Mouse (Mus musculus): Measurements from ENCODE around the gene Srgn. TPM values are rescaled to one million over a fixed set of nuclear protein-coding genes. Genes with fewer than 3 reads are reported as not detected.
A peak's percentile ranks its signal among the peaks of the same experiment; 100 is the strongest.

Srgn gene
- polyA plus RNA-seq, 1 experiment from 2014 or later: 4.6 TPM

- no peaks in the 10 kb centered on the region for H3K36me3 ChIP-seq (ENCODE audit: control insufficient read depth, insufficient read depth, low read length)
- WGBS: 68% methylated on average over 11 of the region's 11 CpGs
- H3K4me2 ChIP-seq (ENCODE audit: low read depth, low read length): no peak overlapping the region
- no peak overlapping the region for H3K9ac ChIP-seq (replicated peaks; ENCODE audit: low read depth, low read length)
- H3K9me3 ChIP-seq (ENCODE audit: control insufficient read depth, low read length): no peaks in the 10 kb centered on the region
- no peak overlapping the region for H3K4me3 ChIP-seq (ENCODE audit: low read depth, low read length)
- H3K27me3 ChIP-seq (ENCODE audit: control insufficient read depth, insufficient read depth, low read length): no peaks in the 10 kb centered on the region
- no peak overlapping the region for H3K27ac ChIP-seq (ENCODE audit: low read depth, low read length)
- no peak for ATAC-seq (ENCODE audit: low read depth)
- H3K4me1 ChIP-seq (ENCODE audit: control insufficient read depth, insufficient read depth, low read length): no peaks in the 10 kb centered on the region
These were observed 18.1 kb downstream of the Srgn start for GRCm38 (mm10) chr10:62509032-62509656.

- peak overlapping the region; percentile 43 for H3K4me2 ChIP-seq (ENCODE audit: low read depth, low read length)
- H3K4me1 ChIP-seq (ENCODE audit: control insufficient read depth, insufficient read depth, low read length): no peaks in the 10 kb centered on the region
- no peak for ATAC-seq (ENCODE audit: low read depth)
- no peaks in the 10 kb centered on the region for H3K36me3 ChIP-seq (ENCODE audit: control insufficient read depth, insufficient read depth, low read length)
- H3K4me3 ChIP-seq (ENCODE audit: low read depth, low read length): peak overlapping the region; percentile 13; the same call in 1 of the 2 replicates
- no peaks in the 10 kb centered on the region for H3K27me3 ChIP-seq (ENCODE audit: control insufficient read depth, insufficient read depth, low read length)
- 0 out of 2 replicates have a peak overlapping the region, but pooled peaks have one; percentile 23 for H3K27ac ChIP-seq (ENCODE audit: low read depth, low read length)
- H3K9ac ChIP-seq (replicated peaks; ENCODE audit: low read depth, low read length): no peak overlapping the region
- no peaks in the 10 kb centered on the region for H3K9me3 ChIP-seq (ENCODE audit: control insufficient read depth, low read length)
- 12% methylated on average over 11 of the region's 11 CpGs for WGBS
These were observed 18.8 kb downstream of the Srgn start for GRCm38 (mm10) chr10:62508459-62508858.

- no peaks in the 10 kb centered on the region for H3K9me3 ChIP-seq (ENCODE audit: control insufficient read depth, low read length)
- H3K36me3 ChIP-seq (ENCODE audit: control insufficient read depth, insufficient read depth, low read length): no peaks in the 10 kb centered on the region
- H3K27ac ChIP-seq (ENCODE audit: low read depth, low read length): no peak overlapping the region
- ATAC-seq (ENCODE audit: low read depth): no peak
- H3K9ac ChIP-seq (replicated peaks; ENCODE audit: low read depth, low read length): no peak overlapping the region
- H3K27me3 ChIP-seq (ENCODE audit: control insufficient read depth, insufficient read depth, low read length): no peaks in the 10 kb centered on the region
- 19% methylated on average over 18 of the region's 18 CpGs for WGBS
- no peaks in the 10 kb centered on the region for H3K4me1 ChIP-seq (ENCODE audit: control insufficient read depth, insufficient read depth, low read length)
- peak overlapping the region; percentile 13; the same call in 1 of the 2 replicates for H3K4me3 ChIP-seq (ENCODE audit: low read depth, low read length)
- peak overlapping the region; percentile 43; the same call in 1 of the 2 replicates for H3K4me2 ChIP-seq (ENCODE audit: low read depth, low read length)
These were observed 19.5 kb downstream of the Srgn start for GRCm38 (mm10) chr10:62507591-62508308.

- no peaks in the 10 kb centered on the region for H3K4me1 ChIP-seq (ENCODE audit: control insufficient read depth, insufficient read depth, low read length)
- 89% methylated on average over 4 of the region's 4 CpGs for WGBS
These were observed 20.2 kb downstream of the Srgn start for GRCm38 (mm10) chr10:62507071-62507470.

GRCm38 (mm10) chr10:62506019-62506556, 21.2 kb downstream of the Srgn start:
- H3K9ac ChIP-seq (replicated peaks; ENCODE audit: low read depth, low read length): no peak overlapping the region
- no peaks in the 10 kb centered on the region for H3K4me1 ChIP-seq (ENCODE audit: control insufficient read depth, insufficient read depth, low read length)
- no peaks in the 10 kb centered on the region for H3K36me3 ChIP-seq (ENCODE audit: control insufficient read depth, insufficient read depth, low read length)
- no peak overlapping the region for H3K4me3 ChIP-seq (ENCODE audit: low read depth, low read length)
- no peak for ATAC-seq (ENCODE audit: low read depth)
- no peak overlapping the region for H3K27ac ChIP-seq (ENCODE audit: low read depth, low read length)
- WGBS: 87% methylated on average over 17 of the region's 17 CpGs
- H3K9me3 ChIP-seq (ENCODE audit: control insufficient read depth, low read length): no peaks in the 10 kb centered on the region
- H3K27me3 ChIP-seq (ENCODE audit: control insufficient read depth, insufficient read depth, low read length): no peaks in the 10 kb centered on the region
- no peak overlapping the region for H3K4me2 ChIP-seq (ENCODE audit: low read depth, low read length)

More at GRCm38 (mm10) chr10:62507071-62507470, 20.2 kb downstream of the Srgn start:
- Histone ChIP-seq H3K4me3 (ENCODE audit: low read depth, low read length) (no peak overlapping the region), H3K27ac (ENCODE audit: low read depth, low read length) (no peak overlapping the region), H3K9me3 (ENCODE audit: control insufficient read depth, low read length) (no peaks in the 10 kb centered on the region), H3K4me2 (ENCODE audit: low read depth, low read length) (no peak overlapping the region), H3K27me3 (ENCODE audit: control insufficient read depth, insufficient read depth, low read length) (no peaks in the 10 kb centered on the region), H3K36me3 (ENCODE audit: control insufficient read depth, insufficient read depth, low read length) (no peaks in the 10 kb centered on the region), H3K9ac (replicated peaks; ENCODE audit: low read depth, low read length) (no peak overlapping the region)
- no peak for ATAC-seq (ENCODE audit: low read depth)

- 85% methylated on average over 9 of the region's 9 CpGs for WGBS
- H3K27me3 ChIP-seq (ENCODE audit: control insufficient read depth, insufficient read depth, low read length): no peaks in the 10 kb centered on the region
- no peak overlapping the region for H3K9ac ChIP-seq (replicated peaks; ENCODE audit: low read depth, low read length)
- no peak for ATAC-seq (ENCODE audit: low read depth)
- no peaks in the 10 kb centered on the region for H3K36me3 ChIP-seq (ENCODE audit: control insufficient read depth, insufficient read depth, low read length)
- H3K4me3 ChIP-seq (ENCODE audit: low read depth, low read length): no peak overlapping the region
- no peak overlapping the region for H3K27ac ChIP-seq (ENCODE audit: low read depth, low read length)
- no peaks in the 10 kb centered on the region for H3K9me3 ChIP-seq (ENCODE audit: control insufficient read depth, low read length)
- H3K4me2 ChIP-seq (ENCODE audit: low read depth, low read length): no peak overlapping the region
- H3K4me1 ChIP-seq (ENCODE audit: control insufficient read depth, insufficient read depth, low read length): no peaks in the 10 kb centered on the region
These were observed 21.8 kb downstream of the Srgn start for GRCm38 (mm10) chr10:62505224-62505983.

- H3K27me3 ChIP-seq (ENCODE audit: control insufficient read depth, insufficient read depth, low read length): no peaks in the 10 kb centered on the region
- no peak overlapping the region for H3K9ac ChIP-seq (replicated peaks; ENCODE audit: low read depth, low read length)
- no peaks in the 10 kb centered on the region for H3K36me3 ChIP-seq (ENCODE audit: control insufficient read depth, insufficient read depth, low read length)
- WGBS: 64% methylated on average over 12 of the region's 12 CpGs
- H3K4me3 ChIP-seq (ENCODE audit: low read depth, low read length): no peak overlapping the region
- no peaks in the 10 kb centered on the region for H3K4me1 ChIP-seq (ENCODE audit: control insufficient read depth, insufficient read depth, low read length)
- no peak for ATAC-seq (ENCODE audit: low read depth)
- no peaks in the 10 kb centered on the region for H3K9me3 ChIP-seq (ENCODE audit: control insufficient read depth, low read length)
- no peak overlapping the region for H3K4me2 ChIP-seq (ENCODE audit: low read depth, low read length)
- H3K27ac ChIP-seq (ENCODE audit: low read depth, low read length): no peak overlapping the region
These were observed 23.2 kb downstream of the Srgn start for GRCm38 (mm10) chr10:62503836-62504628.

- no peak overlapping the region for H3K4me3 ChIP-seq (ENCODE audit: low read depth, low read length)
- 86% methylated on average over 4 of the region's 4 CpGs for WGBS
- no peaks in the 10 kb centered on the region for H3K9me3 ChIP-seq (ENCODE audit: control insufficient read depth, low read length)
- H3K36me3 ChIP-seq (ENCODE audit: control insufficient read depth, insufficient read depth, low read length): no peaks in the 10 kb centered on the region
- no peak for ATAC-seq (ENCODE audit: low read depth)
- H3K27me3 ChIP-seq (ENCODE audit: control insufficient read depth, insufficient read depth, low read length): no peaks in the 10 kb centered on the region
- no peak overlapping the region for H3K27ac ChIP-seq (ENCODE audit: low read depth, low read length)
- H3K4me2 ChIP-seq (ENCODE audit: low read depth, low read length): no peak overlapping the region
- H3K4me1 ChIP-seq (ENCODE audit: control insufficient read depth, insufficient read depth, low read length): no peaks in the 10 kb centered on the region
- no peak overlapping the region for H3K9ac ChIP-seq (replicated peaks; ENCODE audit: low read depth, low read length)
These were observed 23.9 kb downstream of the Srgn start for GRCm38 (mm10) chr10:62503353-62503752.

All from neural tube, embryonic 14.5 days (tissue).